Mouse (Mus musculus): ENCODE measurements around the gene Trp63. TPM values are rescaled to one million over a fixed set of nuclear protein-coding genes. Genes with fewer than 3 reads are reported as not detected.

Gene Trp63
- total RNA-seq (2023), result not detected

GRCm38 (mm10) chr16:25683531-25684248 lies at the start of gene Trp63:
TSS of gene Trp63 (plus strand) at chr16:25683763.

Data from CD4-positive naive resting alpha-beta T cell, adult 76 days (primary cell).